Mouse (Mus musculus) erythroblast, adult 5-6 weeks (primary cell): Measurements from ENCODE around the gene Fbxl17. TPM values are rescaled to one million over a fixed set of nuclear protein-coding genes. Genes with fewer than 3 reads are reported as not detected.

Experiments
- ATAC-seq: replicated peaks from 2 replicates; pipeline ENCODE4 v1.8.0; 2016; ENCODE audit warnings: moderate number of reproducible peaks, mild to moderate bottlenecking, moderate TSS enrichment, inconsistent platforms; ENCODE audit not compliant: poor library complexity, low FRiP score, severe bottlenecking
- total RNA-seq, 2 experiments: library from RNA; stranded (forward) in 1 of 2; stranded (reverse) in 1 of 2; fragments of 150-400 nt in 1 of 2; fragments of 200-764, 138-1000 nt in 1 of 2; gene quantifications; 2 replicates each; pipeline versions ENCODE4 v1.2.3 to v1.2.4; 2015 to 2017; ENCODE audit warnings: low replicate concordance in 2 of 2

Fbxl17 gene
- total RNA-seq, 2 experiments from 2014 or later, result 0.85 to 2.7 TPM

GRCm38 (mm10) chr17:63465239-63465638, 34.6 kb downstream of the Fbxl17 start:
- no peak for ATAC-seq

- no peak for ATAC-seq
These were observed 37.3 kb downstream of the Fbxl17 start for GRCm38 (mm10) chr17:63462512-63462911.

- no peak for ATAC-seq
These were observed 39.9 kb downstream of the Fbxl17 start for GRCm38 (mm10) chr17:63459712-63460495.

GRCm38 (mm10) chr17:63458052-63458451, 41.8 kb downstream of the Fbxl17 start:
- ATAC-seq, result no peak

GRCm38 (mm10) chr17:63451311-63452006, 48.4 kb downstream of the Fbxl17 start:
- no peak for ATAC-seq

GRCm38 (mm10) chr17:63447691-63448090, 52.1 kb downstream of the Fbxl17 start:
- ATAC-seq, result no peak

GRCm38 (mm10) chr17:63446971-63447679, 52.7 kb downstream of the Fbxl17 start:
- no peak for ATAC-seq

- no peak for ATAC-seq
These were observed 54.6 kb downstream of the Fbxl17 start for GRCm38 (mm10) chr17:63445212-63445611.

- ATAC-seq, result no peak
These were observed 62.4 kb downstream of the Fbxl17 start for GRCm38 (mm10) chr17:63437424-63437823.

GRCm38 (mm10) chr17:63434081-63434480, 65.7 kb downstream of the Fbxl17 start:
- ATAC-seq, result no peak

- no peak for ATAC-seq
These were observed 68.2 kb downstream of the Fbxl17 start for GRCm38 (mm10) chr17:63431650-63432049.

GRCm38 (mm10) chr17:63430395-63431075, 69.3 kb downstream of the Fbxl17 start:
- no peak for ATAC-seq

- no peak for ATAC-seq
These were observed 76.0 kb downstream of the Fbxl17 start for GRCm38 (mm10) chr17:63423851-63424250.

- ATAC-seq, result no peak
These were observed 77.1 kb downstream of the Fbxl17 start for GRCm38 (mm10) chr17:63422685-63423084.

- ATAC-seq, result no peak
These were observed 78.0 kb downstream of the Fbxl17 start for GRCm38 (mm10) chr17:63421864-63422263.

- ATAC-seq, result no peak
These were observed 80.3 kb downstream of the Fbxl17 start for GRCm38 (mm10) chr17:63419503-63419902.

GRCm38 (mm10) chr17:63413973-63414580, 85.7 kb downstream of the Fbxl17 start:
- peak; percentile 73 for ATAC-seq

GRCm38 (mm10) chr17:63411564-63411963, 88.3 kb downstream of the Fbxl17 start:
- ATAC-seq, result no peak

- no peak for ATAC-seq
These were observed 89.7 kb downstream of the Fbxl17 start for GRCm38 (mm10) chr17:63410101-63410500.

GRCm38 (mm10) chr17:63405955-63406354, 93.9 kb downstream of the Fbxl17 start:
- ATAC-seq, result no peak
